Mouse (Mus musculus): ENCODE measurements around the gene Fbxo27.

- TF ChIP-seq CTCF (IDR thresholded peaks at IDR 0.05; ENCODE audit: extremely low read depth, insufficient read length, insufficient replicate concordance, low read depth, low read length) (no peak), POLR2A (IDR thresholded peaks at IDR 0.05; ENCODE audit: low read depth, low read length) (no peak)
These were observed 26.7 kb upstream of the Fbxo27 start for GRCm38 (mm10) chr7:28665620-28666579.
